Mouse (Mus musculus) heart, postnatal 0 days (tissue): Measurements from ENCODE around the gene Prkca.

Experiments
- CTCF ChIP-seq: IDR thresholded peaks from 2 replicates; pipeline ENCODE4 v1.5.1; 2016; ENCODE audit warnings: antibody characterized with exemption, control low read depth, low read depth
- EP300 ChIP-seq: IDR thresholded peaks from 2 replicates; pipeline ENCODE4 v1.6.1; 2016; ENCODE audit warnings: antibody characterized with exemption, low read depth

- TF ChIP-seq CTCF (no peak), EP300 (no peak)
Observed at GRCm38 (mm10) chr11:108039761-108040160, 304.0 kb downstream of the Prkca start.
